Comparison of ENCODE assay signal across 8 mouse cellular contexts in the genomic region with DNA sequence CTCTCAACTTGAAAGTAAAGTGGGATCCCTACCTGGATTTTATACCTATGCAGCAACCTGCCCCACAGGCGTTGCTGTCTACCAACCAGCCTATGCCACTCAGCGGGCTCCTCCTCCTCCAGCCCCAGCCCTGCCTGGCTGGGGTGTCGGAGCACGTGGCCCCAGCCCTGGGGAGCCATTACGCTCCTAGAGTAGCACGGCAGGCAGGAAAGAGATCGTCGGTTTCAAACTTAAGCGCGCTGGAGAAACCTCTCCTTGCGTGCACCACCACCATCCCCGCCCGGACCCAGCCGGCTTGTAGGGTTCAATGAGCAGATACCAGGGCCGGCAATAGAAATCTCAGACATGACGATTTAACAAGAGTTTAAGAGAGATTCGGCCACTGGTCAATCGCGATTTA. TPM values are rescaled to one million over a fixed set of nuclear protein-coding genes. Genes with fewer than 3 reads are reported as not detected.
DNase-seq lines count a peak whose midpoint lies in the region; ATAC-seq lines count a peak whose summit lies in the region.

No protein-coding gene starts in this region.

- no peaks in the 10 kb centered on the region for H3K27me3 ChIP-seq in intestine, embryonic 15.5 days (replicated peaks)
- no peaks in the 10 kb centered on the region for H3K27me3 ChIP-seq in megakaryocyte, embryonic 14.5 days (replicated peaks)

- no peaks in the 10 kb centered on the region for H3K9me3 ChIP-seq in intestine, embryonic 15.5 days
- no peaks in the 10 kb centered on the region for H3K9me3 ChIP-seq in megakaryocyte, embryonic 14.5 days

- peak; percentile 73 for ATAC-seq in intestine, embryonic 15.5 days

- peak overlapping the region; percentile 93 for H3K4me2 ChIP-seq in intestine, embryonic 15.5 days (replicated peaks)

- WGBS in intestine, embryonic 15.5 days = 0% methylated on average over 19 of the region's 19 CpGs

- H3K4me3 ChIP-seq in intestine, embryonic 15.5 days (replicated peaks) = peak overlapping the region; percentile 84
- peak overlapping the region; percentile 100 for H3K4me3 ChIP-seq in megakaryocyte, embryonic 14.5 days (replicated peaks)

- intact Hi-C loops in gastrocnemius, postnatal 36 days (cut with DNase I) = no loop called here
- intact Hi-C loops in left cerebral cortex, postnatal 10 days (cut with DNase I) = no loop called here

- peak overlapping the region; percentile 97 for H3K27ac ChIP-seq in intestine, embryonic 15.5 days

- peaks cover 37% of the 10 kb centered on the region for H3K4me1 ChIP-seq in intestine, embryonic 15.5 days (replicated peaks)
- peaks cover 68% of the 10 kb centered on the region for H3K4me1 ChIP-seq in megakaryocyte, embryonic 14.5 days

- H3K36me3 ChIP-seq in intestine, embryonic 15.5 days = 0 out of 2 replicates have a peak, but pooled peaks cover 3% of the 10 kb centered on the region
- peaks cover 21% of the 10 kb centered on the region for H3K36me3 ChIP-seq in megakaryocyte, embryonic 14.5 days (replicated peaks; ENCODE audit: low read length)

- peak overlapping the region; percentile 72 for H3K9ac ChIP-seq in intestine, embryonic 15.5 days

- peak; percentile 74 for DNase-seq in adrenal gland, adult 8-10 months
- peak; percentile 44 for DNase-seq in embryo, embryonic 11.5 days (ENCODE audit: low read depth, low spot score)
- DNase-seq in gastrocnemius, postnatal 36 days = peak; percentile 51 to 58
- DNase-seq in left cerebral cortex, postnatal 10 days (ENCODE audit: extremely low spot score in 1 of 2, low spot score in 2 of 2) = peak; percentile 53 to 77
- DNase-seq in right cerebral cortex, postnatal 14 days = peak; percentile 55
- DNase-seq in urinary bladder, postnatal 4 days (ENCODE audit: low spot score in 2 of 2) = peak; percentile 61 to 65

RNA-seq across cellular contexts. Expression of a gene that starts 1.7 kb away (rescaled TPM):
- total RNA-seq in adrenal gland, adult 8-10 months (2022) = 10 to 100 TPM in 1 of 4 experiments, 1 to 10 TPM in 3; 6.1 to 10.8 (median 7.6) TPM
- total RNA-seq in gastrocnemius, postnatal 36 days (2021) = 1 to 10 TPM; 2.6 to 4.1 TPM
- polyA plus RNA-seq in intestine, embryonic 15.5 days (2015; fragmentation: Nextera tagmentation; extraction: Ambion mirVana) = 27.9 and 28.8 TPM in 2 replicates
- 1 to 10 TPM; 3.1 to 3.4 TPM for total RNA-seq in left cerebral cortex, postnatal 10 days (2021)
- 27.6 and 46.2 TPM in 2 replicates for polyA plus RNA-seq in megakaryocyte, embryonic 14.5 days (2012; ENCODE audit: insufficient read depth, low replicate concordance)

RNA-seq across cellular contexts. Expression of a gene that starts 16.3 kb away (rescaled TPM):
- 10 to 100 TPM in 1 of 4 experiments, 1 to 10 TPM in 3; 5.5 to 10.2 (median 5.9) TPM for total RNA-seq in adrenal gland, adult 8-10 months (2022)
- total RNA-seq in gastrocnemius, postnatal 36 days (2021) = 1,000 to 10,000 TPM; 1,182 to 1,390 TPM
- 7.7 and 11.5 TPM in 2 replicates for polyA plus RNA-seq in intestine, embryonic 15.5 days (2015; fragmentation: Nextera tagmentation; extraction: Ambion mirVana)
- total RNA-seq in left cerebral cortex, postnatal 10 days (2021) = 10 to 100 TPM; 19.7 to 20.6 TPM
- polyA plus RNA-seq in megakaryocyte, embryonic 14.5 days (2012; ENCODE audit: insufficient read depth, low replicate concordance) = 0.03 TPM in 1 of 2 replicates, not detected in the other

RNA-seq across cellular contexts. Expression of a gene that starts 36.6 kb away (rescaled TPM):
- total RNA-seq in adrenal gland, adult 8-10 months (2022) = 10 to 100 TPM; 14.6 to 28.9 (median 23.8) TPM
- total RNA-seq in gastrocnemius, postnatal 36 days (2021) = 1 to 10 TPM; 5.9 to 7.0 TPM
- 21.4 and 23.5 TPM in 2 replicates for polyA plus RNA-seq in intestine, embryonic 15.5 days (2015; fragmentation: Nextera tagmentation; extraction: Ambion mirVana)
- 10 to 100 TPM; 15.9 to 18.9 TPM for total RNA-seq in left cerebral cortex, postnatal 10 days (2021)
- polyA plus RNA-seq in megakaryocyte, embryonic 14.5 days (2012; ENCODE audit: insufficient read depth, low replicate concordance) = 0.62 and 2.0 TPM in 2 replicates

Comparison
In these comparisons a context has a peak if more than half of its experiments do, and no peak if none do; other contexts are left out.
1. Peak in every context shown above with its lines: DNase-seq, ATAC-seq, H3K4me3 ChIP-seq and H3K27ac ChIP-seq.
2. RNA of a gene that starts 16.3 kb away (total RNA-seq): 1,182 to 1,390 TPM in gastrocnemius, postnatal 36 days; 19.7 to 20.6 TPM in left cerebral cortex, postnatal 10 days and 5.5 to 10.2 TPM in adrenal gland, adult 8-10 months; every median in the first group is over 10 times any median in the second.